Mouse (Mus musculus) mouse trophoblast stem cell (cell line): ENCODE results near the gene Nme4.
"Not testable (repeated sequence)": the region's sequence is repeated elsewhere in the genome, so short reads cannot be mapped to it uniquely, and the experiment has no call there.

Experiments
- in situ Hi-C, 2 experiments: fragments of 300-500 bp; cut with MseI, MboI; formaldehyde crosslinking; loops; 2 replicates in 1 of 2; 3 replicates in 1 of 2; pipeline ENCODE4 v1.15.1; 2025

Gene Nme4

GRCm38 (mm10) chr17:26114061-26114460 lies 18.7 kb upstream of the Nme4 start:
- in situ Hi-C loops = no loop called here

GRCm38 (mm10) chr17:26113181-26113948 lies 18.0 kb upstream of the Nme4 start, which contains the start of gene Tmem8:
Gene Tmem8 (plus strand): TSS chr17:26113299.
- in situ Hi-C loops = no loop called here

- in situ Hi-C loops = no loop called here
Measured at GRCm38 (mm10) chr17:26112751-26113150, 17.3 kb upstream of the Nme4 start.

- in situ Hi-C loops = no loop called here
Measured at GRCm38 (mm10) chr17:26111722-26112121, 16.3 kb upstream of the Nme4 start.

GRCm38 (mm10) chr17:26111024-26111423 lies 15.6 kb upstream of the Nme4 start:
- in situ Hi-C loops = no loop called here

GRCm38 (mm10) chr17:26110156-26110555 lies 14.8 kb upstream of the Nme4 start:
- in situ Hi-C loops = no loop called here

GRCm38 (mm10) chr17:26105619-26106018 lies 10.2 kb upstream of the Nme4 start:
- in situ Hi-C loops = no loop called here

- in situ Hi-C loops = no loop called here
Measured at GRCm38 (mm10) chr17:26101478-26101877, 6.1 kb upstream of the Nme4 start.

GRCm38 (mm10) chr17:26100166-26100565 lies 4.8 kb upstream of the Nme4 start:
- in situ Hi-C loops = no loop called here

- in situ Hi-C loops = not testable (repeated sequence)
Measured at GRCm38 (mm10) chr17:26099316-26099715, 3.9 kb upstream of the Nme4 start.

- in situ Hi-C loops = no loop called here
Measured at GRCm38 (mm10) chr17:26098461-26098860, 3.1 kb upstream of the Nme4 start.

GRCm38 (mm10) chr17:26094531-26095110 lies 781 bp downstream of the Nme4 start:
- in situ Hi-C loops = no loop called here

GRCm38 (mm10) chr17:26089905-26090632 lies 5.3 kb downstream of the Nme4 start, which contains the start of gene Decr2:
Gene Decr2 (minus strand): TSS chr17:26090337.
- in situ Hi-C loops = no loop called here

GRCm38 (mm10) chr17:26087059-26087564 lies 8.3 kb downstream of the Nme4 start:
- in situ Hi-C loops = no loop called here

- in situ Hi-C loops = no loop called here
Measured at GRCm38 (mm10) chr17:26080867-26081266, 14.5 kb downstream of the Nme4 start.

- in situ Hi-C loops = no loop called here
Measured at GRCm38 (mm10) chr17:26078851-26079250, 16.6 kb downstream of the Nme4 start.

GRCm38 (mm10) chr17:26075246-26075645 lies 20.2 kb downstream of the Nme4 start:
- in situ Hi-C loops = no loop called here

- in situ Hi-C loops = no loop called here
Measured at GRCm38 (mm10) chr17:26070136-26070535, 25.3 kb downstream of the Nme4 start.

GRCm38 (mm10) chr17:26068831-26069739 lies 26.3 kb downstream of the Nme4 start, which contains the start of gene Rab11fip3:
Gene Rab11fip3 (minus strand): TSS chr17:26069555.
- in situ Hi-C loops = no loop called here

GRCm38 (mm10) chr17:26068024-26068830 lies 27.2 kb downstream of the Nme4 start:
- in situ Hi-C loops = no loop called here
